Mouse (Mus musculus) MEL (cell line): Measurements from ENCODE around the gene Usp1. TPM values are rescaled to one million over a fixed set of nuclear protein-coding genes. Genes with fewer than 3 reads are reported as not detected.

ENCODE experiments used
- DNase-seq: peaks from one replicate; pipeline ENCODE4 v3.0.0; 2011; ENCODE audit warnings: low read depth, low spot score
- H3K27ac ChIP-seq: 2 replicates; pipeline ENCODE4 v1.5.1; 2012; ENCODE audit warnings: low read depth, mild to moderate bottlenecking, control low read depth, low read length, moderate library complexity; ENCODE audit not compliant: control insufficient read depth
- H3K27me3 ChIP-seq, 2 experiments: fragments of 150-350 bp in 1 of 2; sonication (generic) in 1 of 2; 2 replicates each; pipeline ENCODE4 v1.6.1; 2012; ENCODE audit warnings: low read length in 2 of 2, mild to moderate bottlenecking in 2 of 2, improper control_type of control experiment in 1 of 2, moderate library complexity in 1 of 2; ENCODE audit not compliant: insufficient read depth in 2 of 2, control insufficient read depth in 1 of 2
- H3K36me3 ChIP-seq, 2 experiments: 2 replicates each; pipeline ENCODE4 v1.6.1; 2012 to 2014; ENCODE audit warnings: low read length in 2 of 2, improper control_type of control experiment in 1 of 2, inconsistent platforms in 1 of 2, mild to moderate bottlenecking in 1 of 2; ENCODE audit not compliant: insufficient read depth in 2 of 2, control insufficient read depth in 1 of 2
- H3K4me1 ChIP-seq, 2 experiments: fragments of 150-350 bp in 1 of 2; sonication (generic) in 1 of 2; 2 replicates each; pipeline ENCODE4 v1.6.1; 2012; ENCODE audit warnings: low read length in 2 of 2, improper control_type of control experiment in 1 of 2, mild to moderate bottlenecking in 1 of 2; ENCODE audit not compliant: insufficient read depth in 2 of 2, control insufficient read depth in 1 of 2
- H3K4me3 ChIP-seq, 2 experiments: fragments of 150-350 bp in 1 of 2; sonication (generic) in 1 of 2; 2 replicates each; pipeline ENCODE4 v1.5.1; 2012; ENCODE audit warnings: low read depth in 2 of 2, low read length in 2 of 2, mild to moderate bottlenecking in 2 of 2, moderate library complexity in 2 of 2, control low read depth in 1 of 2, improper control_type of control experiment in 1 of 2; ENCODE audit not compliant: control insufficient read depth in 1 of 2, insufficient read depth in 1 of 2
- H3K79me2 ChIP-seq: 2 replicates; pipeline ENCODE4 v1.6.1; 2012; ENCODE audit warnings: mild to moderate bottlenecking, low read length, moderate library complexity; ENCODE audit not compliant: control insufficient read depth, poor library complexity, insufficient read depth
- H3K9ac ChIP-seq: 2 replicates; pipeline ENCODE4 v1.6.1; 2012; ENCODE audit warnings: low read depth, mild to moderate bottlenecking, control low read depth, low read length, moderate library complexity; ENCODE audit not compliant: control insufficient read depth, poor library complexity, severe bottlenecking
- H3K9me3 ChIP-seq: fragments of 150-350 bp; sonication (generic); replicated peaks from 2 replicates; pipeline ENCODE4 v1.6.1; 2012; ENCODE audit warnings: mild to moderate bottlenecking, low read length, improper control_type of control experiment, moderate library complexity; ENCODE audit not compliant: insufficient read depth
- BHLHE40 ChIP-seq: IDR thresholded peaks from 2 replicates; pipeline ENCODE4 v1.6.1; 2012; ENCODE audit warnings: low read depth, mild to moderate bottlenecking, inconsistent platforms, low read length, improper control_type of control experiment, borderline replicate concordance
- CHD1 ChIP-seq: IDR thresholded peaks from 2 replicates; pipeline ENCODE4 v1.6.1; 2012; ENCODE audit warnings: low read depth, mild to moderate bottlenecking, inconsistent platforms, low read length, improper control_type of control experiment
- CHD2 ChIP-seq: IDR thresholded peaks from 2 replicates; pipeline ENCODE4 v1.6.1; 2011; ENCODE audit warnings: low read length, improper control_type of control experiment
- CTCF ChIP-seq, 3 experiments: IDR thresholded peaks in 2 of 3; conservative IDR thresholded peaks in 1 of 3; 2 replicates each; pipeline ENCODE4 v1.5.1; 2011 to 2012; ENCODE audit warnings: low read length in 3 of 3, low read depth in 2 of 3, mild to moderate bottlenecking in 2 of 3, improper control_type of control experiment in 1 of 3, inconsistent platforms in 1 of 3, mixed read lengths in 1 of 3, moderate library complexity in 1 of 3; ENCODE audit not compliant: control insufficient read depth in 1 of 3, insufficient read depth in 1 of 3, poor library complexity in 1 of 3, severe bottlenecking in 1 of 3
- E2F4 ChIP-seq: IDR thresholded peaks from 2 replicates; pipeline ENCODE4 v1.6.1; 2011; ENCODE audit warnings: low read depth, low read length, improper control_type of control experiment, borderline replicate concordance
- EP300 ChIP-seq, 2 experiments: IDR thresholded peaks; 2 replicates each; pipeline ENCODE4 v1.6.1; 2011; ENCODE audit warnings: improper control_type of control experiment in 2 of 2, low read length in 2 of 2, low read depth in 1 of 2, mild to moderate bottlenecking in 1 of 2
- GABPA ChIP-seq: IDR thresholded peaks from 2 replicates; pipeline ENCODE4 v1.6.1; 2012; ENCODE audit warnings: low read depth, mild to moderate bottlenecking, inconsistent platforms, low read length, improper control_type of control experiment, moderate library complexity
- HCFC1 ChIP-seq: IDR thresholded peaks from 2 replicates; pipeline ENCODE4 v1.6.1; 2012; ENCODE audit warnings: low read depth, mild to moderate bottlenecking, inconsistent platforms, low read length, improper control_type of control experiment, moderate library complexity
- JUND ChIP-seq: IDR thresholded peaks from 2 replicates; pipeline ENCODE4 v1.6.1; 2011; ENCODE audit warnings: low read depth, mild to moderate bottlenecking, improper control_type of control experiment, low read length
- KAT2A ChIP-seq: conservative IDR thresholded peaks from 2 replicates; pipeline ENCODE4 v1.6.1; 2012; ENCODE audit warnings: low read depth, low read length, improper control_type of control experiment, inconsistent platforms
- MAFK ChIP-seq: IDR thresholded peaks from 2 replicates; pipeline ENCODE4 v1.6.1; 2011; ENCODE audit warnings: low read depth, mild to moderate bottlenecking, low read length, improper control_type of control experiment, borderline replicate concordance
- MAX ChIP-seq: IDR thresholded peaks from 2 replicates; pipeline ENCODE4 v1.6.1; 2011; ENCODE audit warnings: low read length, improper control_type of control experiment
- MAZ ChIP-seq: IDR thresholded peaks from 2 replicates; pipeline ENCODE4 v1.6.1; 2012; ENCODE audit warnings: low read depth, mild to moderate bottlenecking, inconsistent platforms, low read length, improper control_type of control experiment
- MEF2A ChIP-seq: IDR thresholded peaks from 2 replicates; pipeline ENCODE4 v1.6.1; 2014; ENCODE audit warnings: low read depth, mild to moderate bottlenecking, inconsistent platforms, low read length, improper control_type of control experiment; ENCODE audit not compliant: poor library complexity, insufficient replicate concordance, severe bottlenecking; ENCODE audit errors: extremely low read depth
- MXI1 ChIP-seq: IDR thresholded peaks from 2 replicates; pipeline ENCODE4 v1.6.1; 2011; ENCODE audit warnings: mild to moderate bottlenecking, low read depth, low read length, improper control_type of control experiment
- MYB ChIP-seq: IDR thresholded peaks from 2 replicates; pipeline ENCODE4 v1.6.1; 2011; ENCODE audit warnings: mild to moderate bottlenecking, low read depth, low read length, improper control_type of control experiment
- POLR2A ChIP-seq, 2 experiments: IDR thresholded peaks; 2 replicates each; pipeline ENCODE4 v1.6.1; 2011 to 2012; ENCODE audit warnings: low read length in 2 of 2, mild to moderate bottlenecking in 2 of 2, control low read depth in 1 of 2, improper control_type of control experiment in 1 of 2, low read depth in 1 of 2, moderate library complexity in 1 of 2; ENCODE audit not compliant: control insufficient read depth in 1 of 2, insufficient read depth in 1 of 2, poor library complexity in 1 of 2
- POLR2AphosphoS2 ChIP-seq: IDR thresholded peaks from 2 replicates; pipeline ENCODE4 v1.6.1; 2011; ENCODE audit warnings: low read length, improper control_type of control experiment
- RAD21 ChIP-seq: IDR thresholded peaks from 2 replicates; pipeline ENCODE4 v1.6.1; 2011; ENCODE audit warnings: mild to moderate bottlenecking, low read depth, low read length, improper control_type of control experiment
- RCOR1 ChIP-seq: IDR thresholded peaks from 2 replicates; pipeline ENCODE4 v1.6.1; 2012; ENCODE audit warnings: low read depth, mild to moderate bottlenecking, inconsistent platforms, low read length, improper control_type of control experiment
- SMC3 ChIP-seq: IDR thresholded peaks from 2 replicates; pipeline ENCODE4 v1.6.1; 2011; ENCODE audit warnings: low read depth, low read length, improper control_type of control experiment
- TBP ChIP-seq: IDR thresholded peaks from 2 replicates; pipeline ENCODE4 v1.8.0; 2011; ENCODE audit warnings: low read depth, low read length, improper control_type of control experiment
- USF2 ChIP-seq, 2 experiments: IDR thresholded peaks; 2 replicates each; pipeline ENCODE4 v1.6.1; 2011 to 2012; ENCODE audit warnings: improper control_type of control experiment in 2 of 2, low read length in 2 of 2, borderline replicate concordance in 1 of 2, inconsistent platforms in 1 of 2, low read depth in 1 of 2, mild to moderate bottlenecking in 1 of 2; ENCODE audit not compliant: insufficient read depth in 1 of 2
- ZC3H11A ChIP-seq: IDR thresholded peaks from 2 replicates; pipeline ENCODE4 v1.6.1; 2012; ENCODE audit warnings: low read depth, mild to moderate bottlenecking, inconsistent platforms, low read length, improper control_type of control experiment
- ZNF384 ChIP-seq: IDR thresholded peaks from 2 replicates; pipeline ENCODE4 v1.6.1; 2012; ENCODE audit warnings: low read depth, mild to moderate bottlenecking, inconsistent platforms, low read length, improper control_type of control experiment
- polyA plus RNA-seq, 2 experiments: library from polyadenylated mRNA; stranded (reverse) in 1 of 2; unstranded in 1 of 2; fragments of >175 nt in 1 of 2; fragments of >200 nt in 1 of 2; gene quantifications; 2 replicates each; pipeline versions ENCODE4 v1.2.1 to v1.2.4; 2012; ENCODE audit warnings: low replicate concordance in 2 of 2, low read depth in 1 of 2; ENCODE audit not compliant: insufficient read length in 2 of 2, insufficient read depth in 1 of 2, missing spikeins in 1 of 2
- total RNA-seq: library from RNA; depleted of rRNA; stranded (reverse); fragments of 300-350 nt; gene quantifications from 2 replicates; pipeline ENCODE4 v1.2.3, GENCODE M21; 2012

The Usp1 gene
- total and polyA plus RNA-seq, 3 experiments: 68.6 to 128 TPM; not detected in 1

DNA sequence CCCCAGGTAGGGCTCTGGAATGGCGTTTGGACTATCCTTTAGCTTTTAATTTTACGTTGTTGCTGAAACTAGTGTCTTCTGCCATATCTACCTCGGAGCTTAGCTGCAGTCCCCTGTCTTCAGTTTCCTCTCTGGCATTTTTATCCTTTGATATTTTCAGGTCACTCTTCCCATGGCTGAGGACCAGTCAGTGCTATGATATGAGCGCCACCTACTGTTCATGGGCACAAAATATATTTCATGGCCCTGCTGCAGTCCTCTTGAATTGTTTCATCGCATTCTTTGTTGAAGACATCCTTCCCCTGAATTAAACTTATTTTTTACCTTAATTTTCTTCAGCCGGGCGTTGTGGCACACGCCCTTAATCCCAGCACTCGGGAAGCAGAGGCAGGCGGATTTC lies 36.5 kb upstream of the Usp1 start:
- Histone ChIP-seq H3K9ac (no peak overlapping the region), H3K36me3 (no peaks in the 10 kb centered on the region), H3K27ac (no peak overlapping the region), H3K79me2 (no peaks in the 10 kb centered on the region), H3K9me3 (no peaks in the 10 kb centered on the region), H3K4me1 (no peaks in the 10 kb centered on the region), H3K27me3 (no peaks in the 10 kb centered on the region; a peak in 1 of 4 replicates), H3K4me3 (no peak overlapping the region)
- DNase-seq: peak; percentile 52
- TF ChIP-seq ZNF384: no peak
- peak; percentile 61 to 73 (median 65) for TF ChIP-seq CTCF (IDR thresholded peaks at IDR 0.05 in 2 of 3, conservative IDR thresholded peaks at IDR 0.05 in 1 of 3; ENCODE audit: control insufficient read depth in 1 of 3, insufficient read depth in 1 of 3, low read depth in 2 of 3, low read length in 3 of 3, poor library complexity in 1 of 3, severe bottlenecking in 1 of 3)
- no peak for TF ChIP-seq MYB
- peak; percentile 65 for TF ChIP-seq SMC3
- TF ChIP-seq CHD2: no peak
- TF ChIP-seq ZC3H11A: peak; percentile 47
- no peak for TF ChIP-seq JUND
- no peak for TF ChIP-seq POLR2AphosphoS2
- TF ChIP-seq MAZ: 0 out of 2 replicates have a peak, but pooled peaks have one; percentile 28
- peak; percentile 48; the same call in 1 of the 2 replicates for TF ChIP-seq TBP
- peak; percentile 79 for TF ChIP-seq RAD21
- TF ChIP-seq MAX: no peak

DNA sequence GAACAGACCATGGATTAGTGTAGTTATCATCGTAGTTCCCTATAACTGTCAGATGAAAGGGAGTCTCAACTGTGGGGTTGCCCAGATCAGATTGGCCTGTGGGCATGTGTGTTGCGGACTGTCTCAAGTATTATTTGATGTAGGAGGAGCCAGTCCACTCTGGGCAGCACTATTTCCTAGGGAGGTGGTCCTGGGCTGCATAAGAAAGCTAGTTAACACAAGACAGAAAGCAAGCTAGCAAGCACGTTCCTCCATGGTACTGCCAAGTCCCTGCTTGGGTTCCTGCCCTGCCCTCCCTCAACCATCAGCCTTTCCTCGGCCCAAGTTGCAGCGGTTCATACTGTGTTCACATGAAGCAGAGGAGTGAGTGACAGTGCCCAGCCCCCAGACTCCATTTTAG lies 13.4 kb upstream of the Usp1 start:
- TF ChIP-seq CHD2 (no peak), RCOR1 (no peak), BHLHE40 (no peak), MAFK (no peak), EP300 (IDR thresholded peaks at IDR 0.05; ENCODE audit: low read depth in 1 of 2, low read length in 2 of 2) (no peak), POLR2A (IDR thresholded peaks at IDR 0.05; ENCODE audit: control insufficient read depth in 1 of 2, insufficient read depth in 1 of 2, low read depth in 1 of 2, low read length in 2 of 2, poor library complexity in 1 of 2) (no peak), CHD1 (no peak), GABPA (no peak), RAD21 (no peak), E2F4 (no peak), HCFC1 (no peak), MAZ (no peak), MXI1 (no peak), JUND (no peak), USF2 (IDR thresholded peaks at IDR 0.05; ENCODE audit: borderline replicate concordance in 1 of 2, insufficient read depth in 1 of 2, low read depth in 1 of 2, low read length in 2 of 2) (no peak), KAT2A (no peak), MEF2A (no peak), CTCF (IDR thresholded peaks at IDR 0.05 in 2 of 3, conservative IDR thresholded peaks at IDR 0.05 in 1 of 3; ENCODE audit: control insufficient read depth in 1 of 3, insufficient read depth in 1 of 3, low read depth in 2 of 3, low read length in 3 of 3, poor library complexity in 1 of 3, severe bottlenecking in 1 of 3) (no peak)
- TF ChIP-seq, all 39 proteins: peak for 0
- H3K4me1 ChIP-seq: no peaks in the 10 kb centered on the region
- no peaks in the 10 kb centered on the region for H3K79me2 ChIP-seq
- no peak overlapping the region for H3K27ac ChIP-seq
- DNase-seq: no peak
- H3K9me3 ChIP-seq: no peaks in the 10 kb centered on the region
- H3K27me3 ChIP-seq: peaks cover 8 to 11% of the 10 kb centered on the region in 2 experiments
- H3K9ac ChIP-seq: no peak overlapping the region
- no peak overlapping the region for H3K4me3 ChIP-seq
- no peaks in the 10 kb centered on the region for H3K36me3 ChIP-seq
